Mouse (Mus musculus) lung, embryonic 15.5 days (tissue): ENCODE results near the gene Arsa. TPM values are rescaled to one million over a fixed set of nuclear protein-coding genes. Genes with fewer than 3 reads are reported as not detected.
A peak's percentile ranks its signal among the peaks of the same experiment; 100 is the strongest.

Experiments
- ATAC-seq: fragments of 200-750 bp; cut with Nextera tagmentation; 2 replicates; pipeline ENCODE4 v1.8.0; 2017; ENCODE audit warnings: moderate number of reproducible peaks, borderline replicate concordance; ENCODE audit not compliant: low FRiP score, low TSS enrichment; ENCODE audit errors: extremely low read depth
- H3K27ac ChIP-seq: fragments of 300-500 bp; sonication (generic); 2 replicates; pipeline ENCODE4 v1.5.1; 2015; ENCODE audit warnings: moderate library complexity, mild to moderate bottlenecking, inconsistent platforms
- H3K27me3 ChIP-seq: fragments of 300-500 bp; sonication (generic); 2 replicates; pipeline ENCODE4 v1.6.1; 2015; ENCODE audit warnings: inconsistent platforms
- H3K36me3 ChIP-seq: fragments of 300-500 bp; sonication (generic); 2 replicates; pipeline ENCODE4 v1.6.1; 2015; ENCODE audit warnings: inconsistent platforms
- H3K4me1 ChIP-seq: fragments of 300-500 bp; sonication (generic); 2 replicates; pipeline ENCODE4 v1.6.1; 2015; ENCODE audit warnings: inconsistent platforms
- H3K4me2 ChIP-seq: fragments of 300-500 bp; sonication (generic); 2 replicates; pipeline ENCODE4 v1.6.1; 2015; ENCODE audit warnings: inconsistent platforms, mild to moderate bottlenecking, moderate library complexity
- H3K4me3 ChIP-seq: fragments of 300-500 bp; sonication (generic); 2 replicates; pipeline ENCODE4 v1.5.1; 2015; ENCODE audit warnings: mild to moderate bottlenecking, inconsistent platforms
- H3K9ac ChIP-seq: fragments of 300-500 bp; sonication (generic); 2 replicates; pipeline ENCODE4 v1.6.1; 2015; ENCODE audit warnings: inconsistent platforms
- H3K9me3 ChIP-seq: fragments of 300-500 bp; sonication (generic); 2 replicates; pipeline ENCODE4 v1.6.1; 2016; ENCODE audit warnings: inconsistent platforms
- WGBS: fragments of 180-500 bp; shearing (Covaris S2); methylation state at CpG from one replicate; pipeline ENCODE4 v1.1.7; 2015; 5-methylcytosine and 5-hydroxymethylcytosine counted together
- polyA plus RNA-seq: library from polyadenylated mRNA; unstranded; fragments of >200 nt; fragmentation: Nextera tagmentation; extraction: Ambion mirVana; gene quantifications from 2 replicates; pipeline ENCODE4 v1.2.1, GENCODE M21; 2015

Gene Arsa
- polyA plus RNA-seq, 1 experiment from 2014 or later = 22.7 TPM

- no peaks in the 10 kb centered on the region for H3K9me3 ChIP-seq
- peaks cover 14% of the 10 kb centered on the region; the same call in 1 of the 2 replicates for H3K36me3 ChIP-seq
- 96% methylated on average over 9 of the region's 9 CpGs for WGBS
- H3K9ac ChIP-seq = no peak overlapping the region
- H3K4me2 ChIP-seq = no peak overlapping the region
- ATAC-seq = no peak
- H3K4me1 ChIP-seq = peaks cover 5% of the 10 kb centered on the region; the same call in 1 of the 2 replicates
- H3K27ac ChIP-seq = no peak overlapping the region
- H3K4me3 ChIP-seq = no peak overlapping the region
- peaks cover 10% of the 10 kb centered on the region; the same call in 1 of the 2 replicates for H3K27me3 ChIP-seq
Measured at GRCm38 (mm10) chr15:89504838-89505237, 27.6 kb upstream of the Arsa start.

GRCm38 (mm10) chr15:89501321-89501720, 24.1 kb upstream of the Arsa start:
- no peaks in the 10 kb centered on the region for H3K9me3 ChIP-seq
- ATAC-seq = no peak
- H3K27ac ChIP-seq = no peak overlapping the region
- H3K4me2 ChIP-seq = peak overlapping the region; percentile 92; the same call in 1 of the 2 replicates
- H3K4me3 ChIP-seq = no peak overlapping the region
- peaks cover 8% of the 10 kb centered on the region; the same call in 1 of the 2 replicates for H3K36me3 ChIP-seq
- WGBS = 85% methylated on average over 3 of the region's 3 CpGs
- 0 out of 2 replicates have a peak overlapping the region, but pooled peaks have one; percentile 1 for H3K9ac ChIP-seq
- peaks cover 32% of the 10 kb centered on the region for H3K27me3 ChIP-seq
- peaks cover 24% of the 10 kb centered on the region for H3K4me1 ChIP-seq

GRCm38 (mm10) chr15:89500221-89500791, 23.1 kb upstream of the Arsa start:
- H3K27ac ChIP-seq = no peak overlapping the region
- 1% methylated on average over 35 of the region's 35 CpGs for WGBS

GRCm38 (mm10) chr15:89499784-89500220, 22.6 kb upstream of the Arsa start:
- H3K27ac ChIP-seq = peak overlapping the region; percentile 36; the same call in 1 of the 2 replicates
- peak overlapping the region; percentile 79 for H3K4me3 ChIP-seq
- peaks cover 5% of the 10 kb centered on the region; the same call in 1 of the 2 replicates for H3K36me3 ChIP-seq
- peak overlapping the region; percentile 92 for H3K4me2 ChIP-seq
- H3K9ac ChIP-seq = peak overlapping the region; percentile 60
- H3K27me3 ChIP-seq = peaks cover 32% of the 10 kb centered on the region
- no peaks in the 10 kb centered on the region for H3K9me3 ChIP-seq
- peak; percentile 75 for ATAC-seq
- 0% methylated on average over 15 of the region's 60 CpGs for WGBS
- H3K4me1 ChIP-seq = peaks cover 24% of the 10 kb centered on the region

More at GRCm38 (mm10) chr15:89500221-89500791, 23.1 kb upstream of the Arsa start:
- peak overlapping the region; percentile 79 for H3K4me3 ChIP-seq
- peak; percentile 20 for ATAC-seq
- H3K4me2 ChIP-seq = peak overlapping the region; percentile 92
- H3K9me3 ChIP-seq = no peaks in the 10 kb centered on the region
- peaks cover 32% of the 10 kb centered on the region for H3K27me3 ChIP-seq
- H3K9ac ChIP-seq = peak overlapping the region; percentile 60
- peaks cover 5% of the 10 kb centered on the region; the same call in 1 of the 2 replicates for H3K36me3 ChIP-seq
- peaks cover 24% of the 10 kb centered on the region for H3K4me1 ChIP-seq

GRCm38 (mm10) chr15:89498961-89499688, 21.9 kb upstream of the Arsa start, which contains the start of gene Shank3:
Shank3 (plus strand) TSS chr15:89499623.
- Histone ChIP-seq H3K9ac (peak within 1 kb of the TSS; percentile 60), H3K4me3 (peak within 1 kb of the TSS; percentile 79), H3K4me1 (peaks cover 24% of the 10 kb centered on the region), H3K27ac (peak within 1 kb of the TSS; percentile 67), H3K36me3 (peaks cover 5% of the 10 kb centered on the region; the same call in 1 of the 2 replicates), H3K4me2 (peak within 1 kb of the TSS; percentile 92), H3K9me3 (no peaks in the 10 kb centered on the region), H3K27me3 (peaks cover 32% of the 10 kb centered on the region)
- under 1% methylated on average over 45 of the region's 72 CpGs for WGBS
- peak; percentile 19; the same call in 1 of the 2 replicates for ATAC-seq

- Histone ChIP-seq H3K9me3 (no peaks in the 10 kb centered on the region), H3K9ac (peak overlapping the region; percentile 60), H3K36me3 (peaks cover 2% of the 10 kb centered on the region; the same call in 1 of the 2 replicates), H3K27me3 (peaks cover 32% of the 10 kb centered on the region), H3K27ac (peak overlapping the region; percentile 67), H3K4me1 (peaks cover 24% of the 10 kb centered on the region), H3K4me3 (peak overlapping the region; percentile 79), H3K4me2 (peak overlapping the region; percentile 92)
- 3% methylated on average over 41 of the region's 41 CpGs for WGBS
- ATAC-seq = peak; percentile 8; the same call in 1 of the 2 replicates
Measured at GRCm38 (mm10) chr15:89498049-89498960, 21.1 kb upstream of the Arsa start.

- WGBS = 28% methylated on average over 4 of the region's 4 CpGs
- Histone ChIP-seq H3K36me3 (no peaks in the 10 kb centered on the region), H3K4me1 (peaks cover 24% of the 10 kb centered on the region), H3K9ac (no peak overlapping the region), H3K27me3 (peaks cover 32% of the 10 kb centered on the region), H3K4me3 (peak overlapping the region; percentile 79), H3K9me3 (no peaks in the 10 kb centered on the region), H3K4me2 (no peak overlapping the region), H3K27ac (peak overlapping the region; percentile 67)
- ATAC-seq = peak; percentile 36
Measured at GRCm38 (mm10) chr15:89497391-89498048, 20.3 kb upstream of the Arsa start.

- H3K9me3 ChIP-seq = no peaks in the 10 kb centered on the region
- H3K4me1 ChIP-seq = peaks cover 24% of the 10 kb centered on the region
- H3K27ac ChIP-seq = peak overlapping the region; percentile 54
- H3K4me3 ChIP-seq = no peak overlapping the region
- H3K36me3 ChIP-seq = no peaks in the 10 kb centered on the region
- no peak for ATAC-seq
- no peak overlapping the region for H3K9ac ChIP-seq
- WGBS = 39% methylated on average over 2 of the region's 2 CpGs
- no peak overlapping the region for H3K4me2 ChIP-seq
- H3K27me3 ChIP-seq = peaks cover 32% of the 10 kb centered on the region
Measured at GRCm38 (mm10) chr15:89496841-89497240, 19.6 kb upstream of the Arsa start.

GRCm38 (mm10) chr15:89496131-89496530, 18.9 kb upstream of the Arsa start:
- no peak for ATAC-seq
- H3K27me3 ChIP-seq = peaks cover 28% of the 10 kb centered on the region
- peaks cover 24% of the 10 kb centered on the region for H3K4me1 ChIP-seq
- H3K36me3 ChIP-seq = no peaks in the 10 kb centered on the region
- no peak overlapping the region for H3K9ac ChIP-seq
- WGBS = 75% methylated on average over 4 of the region's 4 CpGs
- H3K27ac ChIP-seq = peak overlapping the region; percentile 54; the same call in 1 of the 2 replicates
- no peaks in the 10 kb centered on the region for H3K9me3 ChIP-seq
- no peak overlapping the region for H3K4me2 ChIP-seq
- H3K4me3 ChIP-seq = no peak overlapping the region

GRCm38 (mm10) chr15:89494970-89495369, 17.7 kb upstream of the Arsa start:
- no peak overlapping the region for H3K4me2 ChIP-seq
- no peak overlapping the region for H3K4me3 ChIP-seq
- no peaks in the 10 kb centered on the region for H3K36me3 ChIP-seq
- WGBS = 70% methylated on average over 4 of the region's 4 CpGs
- no peaks in the 10 kb centered on the region for H3K9me3 ChIP-seq
- H3K27me3 ChIP-seq = peaks cover 22% of the 10 kb centered on the region
- H3K4me1 ChIP-seq = peaks cover 18% of the 10 kb centered on the region
- no peak for ATAC-seq
- no peak overlapping the region for H3K9ac ChIP-seq
- no peak overlapping the region for H3K27ac ChIP-seq
